Mouse (Mus musculus) neural tube, embryonic 11.5 days (tissue): ENCODE data around the gene Tjp3. TPM values are rescaled to one million over a fixed set of nuclear protein-coding genes. Genes with fewer than 3 reads are reported as not detected.

Experiments
- ATAC-seq: fragments of 200-750 bp; cut with Nextera tagmentation; 2 replicates; pipeline ENCODE4 v1.8.0; 2017; ENCODE audit warnings: moderate number of reproducible peaks, mild to moderate bottlenecking, moderate TSS enrichment, moderate library complexity; ENCODE audit not compliant: insufficient read depth, low FRiP score, low TSS enrichment
- DNase-seq: peaks from one replicate; pipeline ENCODE4 v3.0.0-alpha.2; 2015; ENCODE audit warnings: low spot score
- H3K27ac ChIP-seq: fragments of 300-500 bp; sonication (generic); 2 replicates; pipeline ENCODE4 v1.5.1; 2014; ENCODE audit warnings: low read depth, mild to moderate bottlenecking, low read length
- H3K27me3 ChIP-seq: fragments of 300-500 bp; sonication (generic); 2 replicates; pipeline ENCODE4 v1.6.1; 2014; ENCODE audit warnings: mild to moderate bottlenecking, low read length, mixed read lengths; ENCODE audit not compliant: control insufficient read depth, insufficient read depth
- H3K36me3 ChIP-seq: fragments of 300-500 bp; sonication (generic); 2 replicates; pipeline ENCODE4 v1.6.1; 2014; ENCODE audit warnings: mild to moderate bottlenecking, low read length, moderate library complexity, mixed read lengths; ENCODE audit not compliant: control insufficient read depth, insufficient read depth
- H3K4me1 ChIP-seq: fragments of 300-500 bp; sonication (generic); 2 replicates; pipeline ENCODE4 v1.6.1; 2014; ENCODE audit warnings: low read length, mixed read lengths; ENCODE audit not compliant: control insufficient read depth, insufficient read depth
- H3K4me2 ChIP-seq: fragments of 300-500 bp; sonication (generic); 2 replicates; pipeline ENCODE4 v1.6.1; 2014; ENCODE audit warnings: low read depth, mild to moderate bottlenecking, moderate library complexity
- H3K4me3 ChIP-seq: fragments of 300-500 bp; sonication (generic); 2 replicates; pipeline ENCODE4 v1.5.1; 2014; ENCODE audit warnings: low read depth, low read length
- H3K9ac ChIP-seq: fragments of 300-500 bp; sonication (generic); 2 replicates; pipeline ENCODE4 v1.6.1; 2014; ENCODE audit warnings: mild to moderate bottlenecking, low read length
- H3K9me3 ChIP-seq: fragments of 300-500 bp; sonication (generic); 2 replicates; pipeline ENCODE4 v1.6.1; 2016; ENCODE audit warnings: low read length; ENCODE audit not compliant: control insufficient read depth
- WGBS: fragments of 180-500 bp; shearing (Covaris S2); extraction: QIAGEN DNeasy Blood & Tissue Kit; methylation state at CpG from one replicate; pipeline ENCODE4 v1.1.7; 2014; 5-methylcytosine and 5-hydroxymethylcytosine counted together
- polyA plus RNA-seq: library from polyadenylated mRNA; unstranded; fragments of >200 nt; fragmentation: Nextera tagmentation; extraction: Ambion mirVana; gene quantifications from 2 replicates; pipeline ENCODE4 v1.2.1, GENCODE M21; 2014

Tjp3 gene
- polyA plus RNA-seq, 1 experiment from 2014 or later: 2.5 TPM

DNA sequence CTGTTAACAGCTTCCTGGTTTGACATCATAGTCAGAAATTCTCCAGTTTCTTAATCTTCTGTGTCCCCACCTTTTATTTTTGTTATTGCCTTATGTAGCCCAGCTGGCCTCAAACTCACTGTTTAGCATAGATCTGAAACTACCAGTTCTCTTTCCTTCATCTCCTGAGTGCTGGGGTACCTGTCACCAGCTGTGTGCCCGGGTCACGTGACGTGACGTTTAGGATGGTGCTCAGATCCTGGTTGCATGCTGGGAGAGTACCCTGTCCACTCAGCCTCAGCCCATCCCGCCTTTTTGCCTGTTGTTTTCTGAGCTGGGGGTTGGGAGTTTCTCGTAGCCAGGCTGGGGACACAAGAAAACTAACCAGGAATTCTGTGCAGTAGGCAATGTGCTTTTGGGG lies 5.9 kb upstream of the Tjp3 start:
- H3K9ac ChIP-seq: no peak overlapping the region
- H3K4me1 ChIP-seq: peaks cover 12% of the 10 kb centered on the region

DNA sequence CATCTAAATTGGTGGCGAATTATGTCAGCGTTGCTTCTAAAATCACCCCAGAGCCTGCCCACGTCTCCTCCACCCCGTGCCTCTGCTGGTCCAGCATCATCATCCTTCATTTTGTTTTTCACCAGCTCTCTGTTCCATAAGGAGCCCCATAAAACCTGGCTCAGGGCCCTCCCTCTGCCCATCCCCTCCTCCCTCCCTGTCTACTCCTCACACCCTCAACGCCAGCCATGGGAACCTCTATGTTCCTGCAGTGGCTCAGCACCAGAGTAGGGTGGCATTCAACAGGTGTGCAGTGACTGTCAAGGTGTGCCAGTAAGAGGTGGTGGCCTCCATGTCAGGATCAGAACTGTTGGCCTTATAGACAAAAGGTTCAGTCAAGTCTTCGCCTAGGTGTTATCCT lies 3.8 kb upstream of the Tjp3 start:
- H3K27ac ChIP-seq: no peak overlapping the region
- no peaks in the 10 kb centered on the region for H3K9me3 ChIP-seq
- no peak overlapping the region for H3K4me3 ChIP-seq
- H3K36me3 ChIP-seq: no peaks in the 10 kb centered on the region
- DNase-seq: no peak
- H3K4me1 ChIP-seq: peaks cover 12% of the 10 kb centered on the region
- WGBS: 91% methylated on average over 6 of the region's 6 CpGs
- H3K4me2 ChIP-seq: no peak overlapping the region
- no peak for ATAC-seq
- peaks cover 12% of the 10 kb centered on the region for H3K27me3 ChIP-seq
- H3K9ac ChIP-seq: no peak overlapping the region

More for the DNA sequence above, 5.9 kb upstream of the Tjp3 start:
- no peaks in the 10 kb centered on the region for H3K36me3 ChIP-seq
- no peaks in the 10 kb centered on the region for H3K27me3 ChIP-seq
- DNase-seq: no peak
- H3K27ac ChIP-seq: no peak overlapping the region
- WGBS: 74% methylated on average over 6 of the region's 6 CpGs
- no peak overlapping the region for H3K4me3 ChIP-seq
- ATAC-seq: no peak
- no peak overlapping the region for H3K4me2 ChIP-seq
- no peaks in the 10 kb centered on the region for H3K9me3 ChIP-seq

DNA sequence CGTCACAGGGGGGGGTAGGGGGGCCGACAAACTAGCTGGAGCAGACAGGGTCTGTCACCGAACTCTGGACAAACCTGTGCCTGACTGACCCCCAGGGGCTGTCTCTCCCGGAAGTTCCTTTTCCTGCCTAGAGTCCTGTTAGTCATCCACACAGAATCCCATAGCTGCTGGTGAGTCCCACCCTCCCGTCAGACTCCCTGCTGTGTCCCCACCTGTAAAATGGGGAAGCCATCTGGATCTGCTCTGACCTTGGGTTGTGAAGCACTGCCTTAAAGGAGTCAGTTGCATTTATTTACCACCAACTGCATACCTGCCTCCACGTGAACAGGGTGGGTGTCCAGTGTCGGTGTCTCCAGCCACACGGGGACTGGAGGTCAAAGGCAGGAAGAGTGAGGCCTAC lies 3.1 kb upstream of the Tjp3 start:
- peak overlapping the region; percentile 94 for H3K4me2 ChIP-seq
- peaks cover 19% of the 10 kb centered on the region for H3K27me3 ChIP-seq
- no peaks in the 10 kb centered on the region for H3K9me3 ChIP-seq
- WGBS: 50% methylated on average over 8 of the region's 8 CpGs
- peak overlapping the region; percentile 87 for H3K4me3 ChIP-seq
- no peak overlapping the region for H3K27ac ChIP-seq
- H3K9ac ChIP-seq: peak overlapping the region; percentile 87; the same call in 1 of the 2 replicates
- DNase-seq (no peak), ATAC-seq (no peak)
- peaks cover 12% of the 10 kb centered on the region for H3K4me1 ChIP-seq
- no peaks in the 10 kb centered on the region for H3K36me3 ChIP-seq

DNA sequence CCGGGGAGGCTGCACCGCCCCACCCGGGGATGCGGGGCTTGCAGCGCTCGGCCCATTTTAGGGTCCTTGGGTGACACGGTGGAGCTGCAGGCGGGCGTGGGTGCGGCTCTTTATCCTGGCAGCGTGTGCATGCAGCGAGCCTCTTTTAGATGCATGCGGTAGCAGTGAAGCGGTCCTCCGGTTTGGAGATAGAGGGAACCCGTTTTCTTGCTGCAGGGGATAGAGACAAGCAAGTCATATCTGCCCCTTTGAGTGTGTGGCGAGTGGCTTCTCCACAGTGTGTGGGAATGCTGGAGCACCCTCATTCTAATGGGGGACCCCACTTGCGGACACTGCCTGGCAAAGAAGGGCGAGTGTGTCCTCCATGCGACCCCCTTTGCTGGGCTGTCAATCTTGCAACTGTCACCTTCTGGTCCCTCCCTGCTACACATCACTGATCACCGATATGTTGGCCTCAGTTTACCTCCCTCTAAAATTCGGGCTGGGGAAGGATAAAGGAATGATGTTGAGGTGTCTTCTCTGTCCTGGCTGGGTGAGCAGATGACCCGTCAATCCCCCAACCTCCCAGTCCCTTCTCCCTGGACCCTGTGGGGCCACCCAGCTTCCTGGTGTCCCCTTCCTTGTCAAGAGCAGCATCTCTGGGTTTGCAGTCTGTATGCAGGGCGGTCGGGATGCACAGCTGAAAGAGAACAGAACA lies 2.1 kb upstream of the Tjp3 start:
- ATAC-seq: no peak

DNA sequence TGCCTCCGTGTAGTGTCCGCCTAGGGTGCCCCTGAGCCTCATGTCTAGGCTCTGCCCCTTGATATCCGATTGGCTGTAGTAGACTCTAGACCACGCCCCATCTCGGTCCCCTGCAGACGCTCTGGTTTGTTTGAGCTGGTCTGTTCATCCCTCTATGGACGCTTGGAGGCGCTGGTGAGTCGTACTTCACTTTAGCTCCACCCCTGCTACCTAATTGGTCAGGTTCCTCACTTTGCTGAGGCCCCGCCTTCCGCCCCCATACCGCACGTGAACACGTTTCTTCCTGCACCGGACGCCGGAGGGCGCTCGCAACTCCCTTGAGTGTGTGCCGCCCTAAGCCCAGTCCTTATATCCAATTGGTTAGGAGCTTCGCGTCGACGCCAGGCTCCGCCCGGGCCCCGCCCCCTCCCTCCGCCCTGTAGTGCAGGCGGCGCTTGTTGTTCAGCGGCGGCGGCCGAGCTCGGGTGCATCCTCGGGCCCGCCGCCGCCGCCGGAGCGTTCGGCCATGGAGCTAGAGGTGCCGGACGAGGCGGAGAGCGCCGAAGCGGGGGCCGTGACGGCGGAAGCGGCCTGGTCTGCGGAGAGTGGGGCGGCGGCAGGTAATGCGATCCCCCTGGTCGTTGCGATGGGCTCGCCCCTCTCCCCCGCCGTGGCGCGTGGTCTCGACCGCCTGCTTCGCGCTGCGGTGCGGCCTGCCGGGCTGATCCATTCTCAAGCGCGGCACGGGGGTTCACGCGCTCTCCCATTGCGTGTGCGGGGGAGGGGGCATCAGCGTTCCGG lies 1.4 kb upstream of the Tjp3 start, which contains the start of gene Pip5k1c:
Gene Pip5k1c (plus strand): TSS at position 410 of the 780 bp plus-strand sequence.
- peak within 1 kb of the TSS; percentile 87 for H3K9ac ChIP-seq
- H3K27ac ChIP-seq: peak within 1 kb of the TSS; percentile 82
- no peaks in the 10 kb centered on the region for H3K36me3 ChIP-seq
- DNase-seq (peak; percentile 100), ATAC-seq (peak; percentile 93)
- peaks cover 19% of the 10 kb centered on the region for H3K27me3 ChIP-seq
- H3K4me1 ChIP-seq: peaks cover 12% of the 10 kb centered on the region
- WGBS: under 1% methylated on average over 65 of the region's 80 CpGs
- no peaks in the 10 kb centered on the region for H3K9me3 ChIP-seq
- peak within 1 kb of the TSS; percentile 94 for H3K4me2 ChIP-seq
- peak within 1 kb of the TSS; percentile 87 for H3K4me3 ChIP-seq

More for the DNA sequence above, 2.1 kb upstream of the Tjp3 start:
- H3K36me3 ChIP-seq: no peaks in the 10 kb centered on the region
- WGBS: 5% methylated on average over 25 of the region's 25 CpGs
- H3K9me3 ChIP-seq: no peaks in the 10 kb centered on the region
- H3K4me2 ChIP-seq: peak overlapping the region; percentile 94
- no peak for DNase-seq
- peak overlapping the region; percentile 87 for H3K4me3 ChIP-seq
- peak overlapping the region; percentile 82 for H3K27ac ChIP-seq
- peaks cover 12% of the 10 kb centered on the region for H3K4me1 ChIP-seq
- H3K27me3 ChIP-seq: peaks cover 19% of the 10 kb centered on the region
- peak overlapping the region; percentile 87 for H3K9ac ChIP-seq

DNA sequence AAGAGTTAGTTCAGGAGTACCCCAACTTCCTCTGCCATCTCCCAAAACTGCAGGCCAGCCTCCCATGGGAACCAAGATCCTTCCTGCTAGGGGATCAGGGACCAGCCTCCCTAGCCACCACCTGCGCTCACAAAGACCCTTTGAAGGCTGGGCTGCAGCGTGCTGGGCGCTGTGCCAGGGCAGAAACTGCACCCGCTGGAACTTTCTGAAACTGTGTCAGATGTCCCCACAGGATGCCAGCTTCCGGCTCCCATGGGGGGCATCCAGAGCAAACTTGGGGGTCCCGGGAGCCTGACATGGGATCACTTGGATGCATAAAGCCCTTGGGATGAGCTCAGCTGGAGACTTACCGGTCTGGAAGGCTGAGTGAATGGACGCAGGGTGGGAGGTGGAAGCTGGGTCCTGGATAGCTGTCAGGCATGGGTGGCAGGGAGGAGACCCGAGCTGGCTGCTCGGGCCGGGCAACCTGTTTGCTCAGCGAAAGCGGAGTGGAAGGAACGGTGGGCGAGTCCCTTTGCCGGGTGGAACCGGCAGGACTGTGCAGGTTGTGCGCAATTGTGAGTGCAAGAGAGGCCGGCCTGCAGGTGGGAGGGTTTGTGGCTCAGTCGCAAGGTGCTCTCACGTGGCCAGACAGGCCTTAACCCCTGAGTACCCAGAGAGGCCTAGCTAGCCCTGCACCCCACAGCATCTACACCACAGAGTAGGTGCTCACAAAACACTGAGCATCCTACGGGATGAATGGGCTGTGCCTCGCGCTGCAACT lies 502 bp downstream of the Tjp3 start:
- WGBS: 15% methylated on average over 24 of the region's 24 CpGs
- Histone ChIP-seq H3K9me3 (no peaks in the 10 kb centered on the region), H3K36me3 (no peaks in the 10 kb centered on the region), H3K4me2 (no peak overlapping the region), H3K4me1 (peaks cover 12% of the 10 kb centered on the region), H3K27ac (no peak overlapping the region), H3K4me3 (no peak overlapping the region), H3K27me3 (peaks cover 19% of the 10 kb centered on the region), H3K9ac (no peak overlapping the region)
- ATAC-seq: no peak
- DNase-seq: no peak

DNA sequence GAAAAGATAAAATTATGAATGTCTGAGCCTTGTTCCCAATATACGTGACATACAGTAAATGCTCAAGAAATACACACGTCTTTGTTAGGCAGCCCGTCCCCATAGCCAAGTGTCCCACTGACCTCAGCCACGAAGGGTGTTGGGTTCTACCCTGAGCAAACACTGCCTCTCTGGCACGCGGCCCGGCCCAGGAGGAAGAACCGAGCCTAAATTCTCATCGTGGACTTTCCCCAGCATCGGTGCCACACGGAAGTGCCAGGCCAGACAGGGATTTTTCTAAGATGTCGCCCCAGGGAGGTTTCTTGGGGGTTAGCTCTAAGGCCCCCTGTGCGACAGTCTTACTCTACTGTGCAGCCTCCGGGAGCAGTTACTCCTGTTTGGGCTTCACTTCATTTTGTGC lies 1.6 kb downstream of the Tjp3 start:
- no peaks in the 10 kb centered on the region for H3K9me3 ChIP-seq
- peaks cover 12% of the 10 kb centered on the region for H3K4me1 ChIP-seq
- no peaks in the 10 kb centered on the region for H3K36me3 ChIP-seq
- no peak overlapping the region for H3K4me3 ChIP-seq
- ATAC-seq (no peak), DNase-seq (no peak)
- H3K27ac ChIP-seq: no peak overlapping the region
- peaks cover 28% of the 10 kb centered on the region for H3K27me3 ChIP-seq
- no peak overlapping the region for H3K9ac ChIP-seq
- 65% methylated on average over 14 of the region's 14 CpGs for WGBS
- H3K4me2 ChIP-seq: no peak overlapping the region

DNA sequence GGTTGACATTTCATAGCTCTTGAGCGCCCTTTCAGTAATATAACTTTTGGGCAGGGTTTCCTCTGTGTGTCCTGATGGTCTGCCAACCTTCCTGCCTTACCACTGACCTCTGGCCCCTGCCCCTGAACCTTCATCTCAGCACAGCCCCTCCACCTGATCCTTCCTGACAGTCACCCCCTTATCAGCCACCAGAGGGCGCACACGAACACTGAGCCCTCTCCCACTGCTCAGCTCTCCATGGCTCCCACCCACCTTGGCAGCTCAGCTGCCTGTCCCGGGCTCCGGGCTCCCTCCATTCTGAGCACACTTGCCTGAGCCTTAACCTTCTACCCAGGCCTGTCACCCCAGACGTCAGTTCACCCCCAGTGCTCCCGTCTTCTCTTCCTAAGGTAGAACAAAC lies 2.1 kb downstream of the Tjp3 start:
- H3K9ac ChIP-seq: no peak overlapping the region
- peaks cover 33% of the 10 kb centered on the region for H3K27me3 ChIP-seq
- WGBS: 4% methylated on average over 7 of the region's 7 CpGs
- H3K4me1 ChIP-seq: peaks cover 9% of the 10 kb centered on the region
- no peak overlapping the region for H3K4me3 ChIP-seq
- no peak overlapping the region for H3K27ac ChIP-seq
- H3K36me3 ChIP-seq: no peaks in the 10 kb centered on the region
- ATAC-seq (no peak), DNase-seq (peak; percentile 76)
- no peaks in the 10 kb centered on the region for H3K9me3 ChIP-seq
- no peak overlapping the region for H3K4me2 ChIP-seq
